Mouse (Mus musculus) MEL (cell line): ENCODE measurements around the gene Mill2. TPM values are rescaled to one million over a fixed set of nuclear protein-coding genes. Genes with fewer than 3 reads are reported as not detected.

Source experiments
- DNase-seq: peaks from one replicate; pipeline ENCODE4 v3.0.0; 2011; ENCODE audit warnings: low read depth, low spot score
- H3K27ac ChIP-seq: 2 replicates; pipeline ENCODE4 v1.5.1; 2012; ENCODE audit warnings: low read depth, mild to moderate bottlenecking, control low read depth, low read length, moderate library complexity; ENCODE audit not compliant: control insufficient read depth
- H3K27me3 ChIP-seq, 2 experiments: fragments of 150-350 bp in 1 of 2; sonication (generic) in 1 of 2; 2 replicates each; pipeline ENCODE4 v1.6.1; 2012; ENCODE audit warnings: low read length in 2 of 2, mild to moderate bottlenecking in 2 of 2, improper control_type of control experiment in 1 of 2, moderate library complexity in 1 of 2; ENCODE audit not compliant: insufficient read depth in 2 of 2, control insufficient read depth in 1 of 2
- H3K36me3 ChIP-seq, 2 experiments: 2 replicates each; pipeline ENCODE4 v1.6.1; 2012 to 2014; ENCODE audit warnings: low read length in 2 of 2, improper control_type of control experiment in 1 of 2, inconsistent platforms in 1 of 2, mild to moderate bottlenecking in 1 of 2; ENCODE audit not compliant: insufficient read depth in 2 of 2, control insufficient read depth in 1 of 2
- H3K4me1 ChIP-seq, 2 experiments: fragments of 150-350 bp in 1 of 2; sonication (generic) in 1 of 2; 2 replicates each; pipeline ENCODE4 v1.6.1; 2012; ENCODE audit warnings: low read length in 2 of 2, improper control_type of control experiment in 1 of 2, mild to moderate bottlenecking in 1 of 2; ENCODE audit not compliant: insufficient read depth in 2 of 2, control insufficient read depth in 1 of 2
- H3K4me3 ChIP-seq, 2 experiments: fragments of 150-350 bp in 1 of 2; sonication (generic) in 1 of 2; 2 replicates each; pipeline ENCODE4 v1.5.1; 2012; ENCODE audit warnings: low read depth in 2 of 2, low read length in 2 of 2, mild to moderate bottlenecking in 2 of 2, moderate library complexity in 2 of 2, control low read depth in 1 of 2, improper control_type of control experiment in 1 of 2; ENCODE audit not compliant: control insufficient read depth in 1 of 2, insufficient read depth in 1 of 2
- H3K79me2 ChIP-seq: 2 replicates; pipeline ENCODE4 v1.6.1; 2012; ENCODE audit warnings: mild to moderate bottlenecking, low read length, moderate library complexity; ENCODE audit not compliant: control insufficient read depth, poor library complexity, insufficient read depth
- H3K9ac ChIP-seq: 2 replicates; pipeline ENCODE4 v1.6.1; 2012; ENCODE audit warnings: low read depth, mild to moderate bottlenecking, control low read depth, low read length, moderate library complexity; ENCODE audit not compliant: control insufficient read depth, poor library complexity, severe bottlenecking
- H3K9me3 ChIP-seq: fragments of 150-350 bp; sonication (generic); replicated peaks from 2 replicates; pipeline ENCODE4 v1.6.1; 2012; ENCODE audit warnings: mild to moderate bottlenecking, low read length, improper control_type of control experiment, moderate library complexity; ENCODE audit not compliant: insufficient read depth
- BHLHE40 ChIP-seq: IDR thresholded peaks from 2 replicates; pipeline ENCODE4 v1.6.1; 2012; ENCODE audit warnings: low read depth, mild to moderate bottlenecking, inconsistent platforms, low read length, improper control_type of control experiment, borderline replicate concordance
- CHD1 ChIP-seq: IDR thresholded peaks from 2 replicates; pipeline ENCODE4 v1.6.1; 2012; ENCODE audit warnings: low read depth, mild to moderate bottlenecking, inconsistent platforms, low read length, improper control_type of control experiment
- CTCF ChIP-seq, 3 experiments: IDR thresholded peaks in 2 of 3; conservative IDR thresholded peaks in 1 of 3; 2 replicates each; pipeline ENCODE4 v1.5.1; 2011 to 2012; ENCODE audit warnings: low read length in 3 of 3, low read depth in 2 of 3, mild to moderate bottlenecking in 2 of 3, improper control_type of control experiment in 1 of 3, inconsistent platforms in 1 of 3, mixed read lengths in 1 of 3, moderate library complexity in 1 of 3; ENCODE audit not compliant: control insufficient read depth in 1 of 3, insufficient read depth in 1 of 3, poor library complexity in 1 of 3, severe bottlenecking in 1 of 3
- E2F4 ChIP-seq: IDR thresholded peaks from 2 replicates; pipeline ENCODE4 v1.6.1; 2011; ENCODE audit warnings: low read depth, low read length, improper control_type of control experiment, borderline replicate concordance
- ELF1 ChIP-seq: IDR thresholded peaks from 2 replicates; pipeline ENCODE4 v1.6.1; 2014; ENCODE audit warnings: low read depth, mild to moderate bottlenecking, inconsistent platforms, low read length, improper control_type of control experiment, moderate library complexity
- EP300 ChIP-seq, 2 experiments: IDR thresholded peaks; 2 replicates each; pipeline ENCODE4 v1.6.1; 2011; ENCODE audit warnings: improper control_type of control experiment in 2 of 2, low read length in 2 of 2, low read depth in 1 of 2, mild to moderate bottlenecking in 1 of 2
- HCFC1 ChIP-seq: IDR thresholded peaks from 2 replicates; pipeline ENCODE4 v1.6.1; 2012; ENCODE audit warnings: low read depth, mild to moderate bottlenecking, inconsistent platforms, low read length, improper control_type of control experiment, moderate library complexity
- MAZ ChIP-seq: IDR thresholded peaks from 2 replicates; pipeline ENCODE4 v1.6.1; 2012; ENCODE audit warnings: low read depth, mild to moderate bottlenecking, inconsistent platforms, low read length, improper control_type of control experiment
- MYB ChIP-seq: IDR thresholded peaks from 2 replicates; pipeline ENCODE4 v1.6.1; 2011; ENCODE audit warnings: mild to moderate bottlenecking, low read depth, low read length, improper control_type of control experiment
- MYC ChIP-seq: IDR thresholded peaks from 2 replicates; pipeline ENCODE4 v1.6.1; 2011; ENCODE audit warnings: low read depth, mild to moderate bottlenecking, low read length, improper control_type of control experiment, moderate library complexity
- POLR2A ChIP-seq, 2 experiments: IDR thresholded peaks; 2 replicates each; pipeline ENCODE4 v1.6.1; 2011 to 2012; ENCODE audit warnings: low read length in 2 of 2, mild to moderate bottlenecking in 2 of 2, control low read depth in 1 of 2, improper control_type of control experiment in 1 of 2, low read depth in 1 of 2, moderate library complexity in 1 of 2; ENCODE audit not compliant: control insufficient read depth in 1 of 2, insufficient read depth in 1 of 2, poor library complexity in 1 of 2
- POLR2AphosphoS2 ChIP-seq: IDR thresholded peaks from 2 replicates; pipeline ENCODE4 v1.6.1; 2011; ENCODE audit warnings: low read length, improper control_type of control experiment
- POLR2AphosphoS5 ChIP-seq: IDR thresholded peaks from 2 replicates; pipeline ENCODE4 v1.6.1; 2012; ENCODE audit warnings: low read depth, borderline replicate concordance, mild to moderate bottlenecking, inconsistent platforms, low read length, moderate library complexity, mixed read lengths
- RAD21 ChIP-seq: IDR thresholded peaks from 2 replicates; pipeline ENCODE4 v1.6.1; 2011; ENCODE audit warnings: mild to moderate bottlenecking, low read depth, low read length, improper control_type of control experiment
- RCOR1 ChIP-seq: IDR thresholded peaks from 2 replicates; pipeline ENCODE4 v1.6.1; 2012; ENCODE audit warnings: low read depth, mild to moderate bottlenecking, inconsistent platforms, low read length, improper control_type of control experiment
- SIN3A ChIP-seq: IDR thresholded peaks from 2 replicates; pipeline ENCODE4 v1.6.1; 2012; ENCODE audit warnings: low read length, improper control_type of control experiment, inconsistent platforms
- SMC3 ChIP-seq: IDR thresholded peaks from 2 replicates; pipeline ENCODE4 v1.6.1; 2011; ENCODE audit warnings: low read depth, low read length, improper control_type of control experiment
- TAL1 ChIP-seq: IDR thresholded peaks from 2 replicates; pipeline ENCODE4 v1.6.1; 2012; ENCODE audit warnings: mild to moderate bottlenecking, inconsistent platforms, low read length, moderate library complexity, mixed read lengths
- TCF12 ChIP-seq: IDR thresholded peaks from 2 replicates; pipeline ENCODE4 v1.6.1; 2014; ENCODE audit warnings: low read depth, mild to moderate bottlenecking, inconsistent platforms, low read length, improper control_type of control experiment, moderate library complexity
- UBTF ChIP-seq: IDR thresholded peaks from 2 replicates; pipeline ENCODE4 v1.6.1; 2012; ENCODE audit warnings: low read depth, mild to moderate bottlenecking, inconsistent platforms, low read length, improper control_type of control experiment, moderate library complexity, borderline replicate concordance; ENCODE audit not compliant: insufficient read depth
- USF1 ChIP-seq: IDR thresholded peaks from 2 replicates; pipeline ENCODE4 v1.6.1; 2014; ENCODE audit warnings: low read depth, mild to moderate bottlenecking, inconsistent platforms, low read length, improper control_type of control experiment, moderate library complexity
- USF2 ChIP-seq, 2 experiments: IDR thresholded peaks; 2 replicates each; pipeline ENCODE4 v1.6.1; 2011 to 2012; ENCODE audit warnings: improper control_type of control experiment in 2 of 2, low read length in 2 of 2, borderline replicate concordance in 1 of 2, inconsistent platforms in 1 of 2, low read depth in 1 of 2, mild to moderate bottlenecking in 1 of 2; ENCODE audit not compliant: insufficient read depth in 1 of 2
- ZC3H11A ChIP-seq: IDR thresholded peaks from 2 replicates; pipeline ENCODE4 v1.6.1; 2012; ENCODE audit warnings: low read depth, mild to moderate bottlenecking, inconsistent platforms, low read length, improper control_type of control experiment
- ZKSCAN1 ChIP-seq: IDR thresholded peaks from 2 replicates; pipeline ENCODE4 v1.6.1; 2012; ENCODE audit warnings: low read depth, mild to moderate bottlenecking, inconsistent platforms, low read length, improper control_type of control experiment, moderate library complexity
- ZNF384 ChIP-seq: IDR thresholded peaks from 2 replicates; pipeline ENCODE4 v1.6.1; 2012; ENCODE audit warnings: low read depth, mild to moderate bottlenecking, inconsistent platforms, low read length, improper control_type of control experiment
- polyA plus RNA-seq, 2 experiments: library from polyadenylated mRNA; stranded (reverse) in 1 of 2; unstranded in 1 of 2; fragments of >175 nt in 1 of 2; fragments of >200 nt in 1 of 2; gene quantifications; 2 replicates each; pipeline versions ENCODE4 v1.2.1 to v1.2.4; 2012; ENCODE audit warnings: low replicate concordance in 2 of 2, low read depth in 1 of 2; ENCODE audit not compliant: insufficient read length in 2 of 2, insufficient read depth in 1 of 2, missing spikeins in 1 of 2
- total RNA-seq: library from RNA; depleted of rRNA; stranded (reverse); fragments of 300-350 nt; gene quantifications from 2 replicates; pipeline ENCODE4 v1.2.3, GENCODE M21; 2012

Gene Mill2
- total and polyA plus RNA-seq, 3 experiments: 0.08 to 0.13 TPM; not detected in 1

- peaks cover 0 to 4% of the 10 kb centered on the region in 2 experiments for H3K4me1 ChIP-seq
- H3K4me3 ChIP-seq: no peak within 1 kb of the TSS
- H3K36me3 ChIP-seq: no peaks in the 10 kb centered on the region
- no peak within 1 kb of the TSS for H3K9ac ChIP-seq
- H3K79me2 ChIP-seq: no peaks in the 10 kb centered on the region
- H3K9me3 ChIP-seq: no peaks in the 10 kb centered on the region
- DNase-seq: no peak
- TF ChIP-seq ZC3H11A (no peak), CTCF (IDR thresholded peaks at IDR 0.05 in 2 of 3, conservative IDR thresholded peaks at IDR 0.05 in 1 of 3; ENCODE audit: control insufficient read depth in 1 of 3, insufficient read depth in 1 of 3, low read depth in 2 of 3, low read length in 3 of 3, poor library complexity in 1 of 3, severe bottlenecking in 1 of 3) (no peak), SMC3 (no peak), POLR2AphosphoS2 (no peak), HCFC1 (no peak), CHD1 (no peak), SIN3A (no peak)
- 0 out of 4 replicates have a peak, but pooled peaks cover 0 to 1% of the 10 kb centered on the region in 2 experiments for H3K27me3 ChIP-seq
- no peak within 1 kb of the TSS for H3K27ac ChIP-seq
Observed at GRCm38 (mm10) chr7:18798420-18798819, 41.3 kb upstream of the Mill2 start, which contains the start of gene Psg19. TSS of gene Psg19 (minus strand) at chr7:18798520.

DNA sequence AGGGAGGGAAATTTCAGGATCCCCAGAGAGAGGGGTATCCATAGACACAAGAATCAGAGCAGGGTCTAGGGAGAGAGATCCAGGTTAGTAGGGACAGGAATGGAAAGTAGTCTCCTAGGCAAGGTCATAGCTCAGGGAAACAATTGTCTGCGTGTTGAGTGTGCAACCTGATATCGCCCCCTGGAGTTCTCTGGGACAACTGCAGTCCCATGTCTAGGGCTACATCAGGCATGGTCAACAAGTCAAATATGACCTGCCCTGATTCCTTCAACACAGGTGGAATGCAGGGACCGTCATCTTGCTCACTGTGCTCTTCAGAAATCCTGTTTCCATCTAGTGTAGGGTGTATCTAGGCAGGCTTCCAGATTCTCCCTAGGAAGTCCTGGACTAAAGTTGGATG is 40.6 kb upstream of the Mill2 start:
- Histone ChIP-seq H3K9me3 (no peaks in the 10 kb centered on the region), H3K4me3 (no peak overlapping the region), H3K4me1 (peaks cover 0 to 4% of the 10 kb centered on the region in 2 experiments), H3K27me3 (no peaks in the 10 kb centered on the region), H3K9ac (no peak overlapping the region), H3K27ac (no peak overlapping the region), H3K79me2 (no peaks in the 10 kb centered on the region), H3K36me3 (no peaks in the 10 kb centered on the region)
- TF ChIP-seq CTCF (IDR thresholded peaks at IDR 0.05 in 2 of 3, conservative IDR thresholded peaks at IDR 0.05 in 1 of 3; ENCODE audit: control insufficient read depth in 1 of 3, insufficient read depth in 1 of 3, low read depth in 2 of 3, low read length in 3 of 3, poor library complexity in 1 of 3, severe bottlenecking in 1 of 3) (peak; percentile 43 to 53 (median 46)), RAD21 (peak; percentile 28), SMC3 (peak; percentile 29; the same call in 1 of the 2 replicates), TCF12 (no peak)
- DNase-seq: peak; percentile 29

- no peak overlapping the region for H3K4me3 ChIP-seq
- H3K79me2 ChIP-seq: no peaks in the 10 kb centered on the region
- TF ChIP-seq E2F4 (no peak), ELF1 (no peak), POLR2AphosphoS5 (no peak), ZKSCAN1 (no peak), USF1 (no peak), MYC (no peak), TAL1 (no peak), MYB (no peak), UBTF (no peak), RCOR1 (no peak), POLR2A (IDR thresholded peaks at IDR 0.05; ENCODE audit: control insufficient read depth in 1 of 2, insufficient read depth in 1 of 2, low read depth in 1 of 2, low read length in 2 of 2, poor library complexity in 1 of 2) (no peak), BHLHE40 (no peak), MAZ (no peak), ZC3H11A (no peak), SIN3A (no peak), USF2 (IDR thresholded peaks at IDR 0.05; ENCODE audit: borderline replicate concordance in 1 of 2, insufficient read depth in 1 of 2, low read depth in 1 of 2, low read length in 2 of 2) (no peak), EP300 (IDR thresholded peaks at IDR 0.05; ENCODE audit: low read depth in 1 of 2, low read length in 2 of 2) (no peak), CHD1 (no peak), ZNF384 (no peak)
- TF ChIP-seq, all 39 proteins: peak for 0
- H3K9ac ChIP-seq: no peak overlapping the region
- no peaks in the 10 kb centered on the region for H3K27me3 ChIP-seq
- no peak overlapping the region for H3K27ac ChIP-seq
- peaks cover 0 to 4% of the 10 kb centered on the region in 2 experiments for H3K4me1 ChIP-seq
- DNase-seq: no peak
- H3K9me3 ChIP-seq: no peaks in the 10 kb centered on the region
- no peaks in the 10 kb centered on the region for H3K36me3 ChIP-seq
Observed at GRCm38 (mm10) chr7:18803526-18803925, 36.2 kb upstream of the Mill2 start.
